In the genomic region with DNA sequence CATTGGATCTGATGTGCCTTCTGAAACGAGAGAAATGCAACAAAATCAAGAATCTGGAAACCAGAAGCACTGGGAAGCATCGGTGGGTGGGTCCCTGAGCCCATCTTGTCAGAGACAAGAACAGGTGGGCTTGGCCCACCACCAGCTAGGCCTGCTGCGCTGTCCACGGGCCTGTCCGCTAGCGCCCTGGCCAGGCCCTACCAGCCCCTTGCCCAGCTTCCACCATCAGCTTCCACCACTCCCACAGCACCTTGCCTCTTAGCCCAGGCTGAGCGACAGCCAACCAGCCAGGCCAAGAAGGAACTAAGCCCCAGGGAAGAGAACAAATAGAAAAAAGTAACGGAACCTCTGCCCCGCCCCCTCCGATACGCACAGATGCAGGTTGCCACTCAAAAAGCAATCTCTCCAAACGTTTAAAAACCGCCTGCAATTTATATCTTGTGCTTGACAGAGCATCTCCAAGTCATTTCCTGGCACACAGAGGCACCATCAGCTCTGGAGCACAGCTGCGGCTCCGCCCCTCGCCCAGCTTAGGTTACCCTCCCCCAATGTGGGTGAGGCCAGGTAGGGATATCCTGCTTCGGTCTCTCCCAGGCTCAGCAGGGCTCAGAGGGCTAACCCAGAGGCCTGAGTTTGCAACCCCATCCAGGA, we compare ENCODE assay signal across 13 mouse cellular contexts.
DNase-seq lines count a peak whose midpoint lies in the region; ATAC-seq and TF ChIP-seq lines count a peak whose summit lies in the region.
"Had no signal": no experiment of that assay in that cellular context is flagged by ENCODE, and none has a peak within 500 bp of the region (broad histone marks: within the 10 kb centered on the region; RNA-seq: fewer than 3 reads in every experiment).

No protein-coding gene starts in this region.

- 42% methylated on average over 17 of the region's 17 CpGs for WGBS in kidney, embryonic 15.5 days

- 0 out of 2 replicates have a peak, but pooled peaks cover 4% of the 10 kb centered on the region for H3K27me3 ChIP-seq in kidney, embryonic 15.5 days

- DNase-seq in kidney, postnatal 14 days: no peak
- peak; percentile 3 to 10 for DNase-seq in spleen, postnatal 14 days (ENCODE audit: low spot score in 2 of 2)
- DNase-seq in spleen, postnatal 4 days (ENCODE audit: low spot score in 2 of 2): no peak
- DNase-seq in brain, embryonic 14.5 days (ENCODE audit: low read depth): peak; percentile 60
- DNase-seq in thymus, postnatal 25 days: peak; percentile 3
- no peak for DNase-seq in heart, postnatal 25 days (ENCODE audit: low spot score)
- DNase-seq: cerebellum, postnatal 10 days; gastrocnemius, adult 2 months had no signal

- intact Hi-C loops in heart, postnatal 25 days (cut with DNase I): no loop called here

- TF ChIP-seq POLR2A in brain, embryonic 14.5 days (IDR thresholded peaks at IDR 0.05; ENCODE audit: borderline replicate concordance, extremely low read depth, insufficient read depth, insufficient read length, poor library complexity, severe bottlenecking): no peak

- TF ChIP-seq CTCF in brain, embryonic 14.5 days (IDR thresholded peaks at IDR 0.05; ENCODE audit: borderline replicate concordance, extremely low read depth, insufficient read depth, insufficient read length): no peak

- no peaks in the 10 kb centered on the region for H3K9me3 ChIP-seq in kidney, embryonic 15.5 days (replicated peaks)

- H3K4me2 ChIP-seq in kidney, embryonic 15.5 days: no peak overlapping the region

- H3K4me1 ChIP-seq in kidney, embryonic 15.5 days: peaks cover 58% of the 10 kb centered on the region

- H3K9ac ChIP-seq in kidney, embryonic 15.5 days: no peak overlapping the region
- H3K9ac ChIP-seq: liver, embryonic 14.5 days had no signal

- peak; percentile 68 for ATAC-seq in kidney, embryonic 15.5 days (replicated peaks; ENCODE audit: low FRiP score)
- ATAC-seq: activated CD4-positive, CD25-positive, alpha-beta regulatory T cell, adult 4 months had no signal

- no peak overlapping the region for H3K4me3 ChIP-seq in kidney, embryonic 15.5 days (replicated peaks)
- H3K4me3 ChIP-seq: gastrocnemius, adult 2 months had no signal

- H3K27ac ChIP-seq in kidney, embryonic 15.5 days: peak overlapping the region; percentile 73
- H3K27ac ChIP-seq: gastrocnemius, adult 2 months; liver, embryonic 14.5 days; macrophage had no signal

- no peaks in the 10 kb centered on the region for H3K36me3 ChIP-seq in kidney, embryonic 15.5 days
- H3K36me3 ChIP-seq: G1E had no signal

Comparison
In these comparisons a context has a peak if more than half of its experiments do, and no peak if none do; other contexts are left out.
1. DNase-seq: peak in spleen, postnatal 14 days (2 of 2), brain, embryonic 14.5 days (single experiment) and thymus, postnatal 25 days (single experiment); none in kidney, postnatal 14 days (single experiment), spleen, postnatal 4 days (0 of 2) and heart, postnatal 25 days (single experiment).